12 mouse cellular contexts compared by ENCODE assay signal in genomic region chr1:78396320-78396913, GRCm38 (mm10).
DNase-seq lines count a peak whose midpoint lies in the region; ATAC-seq lines count a peak whose summit lies in the region.
"Had no signal": no experiment of that assay in that cellular context is flagged by ENCODE, and none has a peak within 500 bp of the region (broad histone marks: within the 10 kb centered on the region; RNA-seq: fewer than 3 reads in every experiment).

No protein-coding gene starts in this region.

- ATAC-seq in forebrain, embryonic 16.5 days, result no peak
- ATAC-seq in embryonic facial prominence, embryonic 11.5 days (replicated peaks; ENCODE audit: insufficient number of reproducible peaks, low FRiP score, low TSS enrichment, low read depth), result no peak
- ATAC-seq: forebrain, embryonic 15.5 days had no signal

- H3K4me2 ChIP-seq in forebrain, embryonic 16.5 days (ENCODE audit: low read length), result no peak overlapping the region
- no peak overlapping the region for H3K4me2 ChIP-seq in embryonic facial prominence, embryonic 11.5 days (ENCODE audit: low read depth, low read length)
- H3K4me2 ChIP-seq: forebrain, embryonic 15.5 days; liver, embryonic 13.5 days had no signal

- H3K4me3 ChIP-seq in forebrain, embryonic 10.5 days, result no peak overlapping the region
- no peak overlapping the region for H3K4me3 ChIP-seq in forebrain, embryonic 16.5 days (replicated peaks; ENCODE audit: low read length)
- no peak overlapping the region for H3K4me3 ChIP-seq in embryonic facial prominence, embryonic 11.5 days (ENCODE audit: low read depth, low read length)
- H3K4me3 ChIP-seq: forebrain, embryonic 15.5 days; liver, embryonic 13.5 days had no signal

- H3K27me3 ChIP-seq in forebrain, embryonic 10.5 days (ENCODE audit: poor library complexity, severe bottlenecking), result peaks cover 5% of the 10 kb centered on the region; the same call in 1 of the 2 replicates
- no peaks in the 10 kb centered on the region for H3K27me3 ChIP-seq in forebrain, embryonic 16.5 days (replicated peaks; ENCODE audit: control insufficient read depth, insufficient read depth, low read length)
- H3K27me3 ChIP-seq in embryonic facial prominence, embryonic 11.5 days (ENCODE audit: control insufficient read depth, insufficient read depth, low read length), result no peaks in the 10 kb centered on the region
- H3K27me3 ChIP-seq: forebrain, embryonic 15.5 days; liver, embryonic 13.5 days had no signal

- H3K9me3 ChIP-seq in forebrain, embryonic 10.5 days, result no peaks in the 10 kb centered on the region
- no peaks in the 10 kb centered on the region for H3K9me3 ChIP-seq in forebrain, embryonic 16.5 days (ENCODE audit: control insufficient read depth, low read length)
- no peaks in the 10 kb centered on the region for H3K9me3 ChIP-seq in embryonic facial prominence, embryonic 11.5 days (replicated peaks; ENCODE audit: control insufficient read depth, low read length)
- H3K9me3 ChIP-seq: forebrain, embryonic 15.5 days; liver, embryonic 13.5 days had no signal

- WGBS in forebrain, embryonic 10.5 days, result 66% methylated on average over 8 of the region's 8 CpGs
- WGBS in forebrain, embryonic 16.5 days, result 41% methylated on average over 8 of the region's 8 CpGs
- WGBS in embryonic facial prominence, embryonic 11.5 days, result 53% methylated on average over 8 of the region's 8 CpGs

- H3K9ac ChIP-seq in forebrain, embryonic 16.5 days (replicated peaks; ENCODE audit: low read depth, low read length), result no peak overlapping the region
- no peak overlapping the region for H3K9ac ChIP-seq in embryonic facial prominence, embryonic 11.5 days (replicated peaks; ENCODE audit: low read length)
- H3K9ac ChIP-seq: forebrain, embryonic 15.5 days; liver, embryonic 13.5 days had no signal

- H3K4me1 ChIP-seq in forebrain, embryonic 10.5 days, result peaks cover 19% of the 10 kb centered on the region
- no peaks in the 10 kb centered on the region for H3K4me1 ChIP-seq in forebrain, embryonic 16.5 days (replicated peaks; ENCODE audit: control insufficient read depth, insufficient read depth, low read length)
- H3K4me1 ChIP-seq in embryonic facial prominence, embryonic 11.5 days (ENCODE audit: control insufficient read depth, insufficient read depth, low read length), result no peaks in the 10 kb centered on the region; the same call in 1 of the 2 replicates
- H3K4me1 ChIP-seq: forebrain, embryonic 15.5 days; liver, embryonic 13.5 days had no signal

- H3K36me3 ChIP-seq in forebrain, embryonic 10.5 days (replicated peaks), result no peaks in the 10 kb centered on the region
- no peaks in the 10 kb centered on the region for H3K36me3 ChIP-seq in forebrain, embryonic 16.5 days (ENCODE audit: control insufficient read depth, insufficient read depth)
- H3K36me3 ChIP-seq in embryonic facial prominence, embryonic 11.5 days (replicated peaks; ENCODE audit: control insufficient read depth, insufficient read depth, low read depth, low read length), result no peaks in the 10 kb centered on the region
- H3K36me3 ChIP-seq: forebrain, embryonic 15.5 days; liver, embryonic 13.5 days had no signal

- H3K27ac ChIP-seq in forebrain, embryonic 10.5 days, result peak overlapping the region; percentile 67; the same call in 1 of the 2 replicates
- H3K27ac ChIP-seq in forebrain, embryonic 16.5 days (ENCODE audit: low read length), result no peak overlapping the region
- 0 out of 2 replicates have a peak overlapping the region, but pooled peaks have one; percentile 3 for H3K27ac ChIP-seq in embryonic facial prominence, embryonic 11.5 days (replicated peaks; ENCODE audit: low read depth, low read length)
- H3K27ac ChIP-seq: forebrain, embryonic 15.5 days; liver, embryonic 13.5 days had no signal

- no peak for DNase-seq in forebrain, embryonic 10.5 days (ENCODE audit: extremely low spot score, low spot score)
- peak; percentile 8 for DNase-seq in kidney, postnatal 14 days
- DNase-seq in kidney, adult 9 months, result no peak
- DNase-seq in adrenal gland, adult 8-10 months, result peak; percentile 81
- DNase-seq in embryonic facial prominence, embryonic 11.5 days (ENCODE audit: low spot score), result no peak
- no peak for DNase-seq in right cerebral cortex, adult 2 months (ENCODE audit: low spot score in 2 of 2)
- DNase-seq in thymus, postnatal 0 days (ENCODE audit: low spot score), result no peak
- DNase-seq: B cell, adult 2 months; kidney, postnatal 25 days; liver, embryonic 13.5 days had no signal

Comparison
In these comparisons a context has a peak if more than half of its experiments do, and no peak if none do; other contexts are left out.
1. DNase-seq: peak in kidney, postnatal 14 days (single experiment) and adrenal gland, adult 8-10 months (single experiment); none in forebrain, embryonic 10.5 days (single experiment), kidney, adult 9 months (single experiment), embryonic facial prominence, embryonic 11.5 days (single experiment), right cerebral cortex, adult 2 months (0 of 2) and thymus, postnatal 0 days (single experiment).